Mouse (Mus musculus): ENCODE results near the gene Txndc2. TPM values are rescaled to one million over a fixed set of nuclear protein-coding genes. Genes with fewer than 3 reads are reported as not detected.

Gene Txndc2
- total and polyA plus RNA-seq, 3 experiments, result not detected

GRCm38 (mm10) chr17:65665786-65666387 is 23.9 kb upstream of the Txndc2 start:
- no peak for DNase-seq (ENCODE audit: low read depth, low spot score)
- no peaks in the 10 kb centered on the region for H3K79me2 ChIP-seq (ENCODE audit: control insufficient read depth, insufficient read depth, low read length, poor library complexity)
- H3K27me3 ChIP-seq (ENCODE audit: control insufficient read depth in 1 of 2, insufficient read depth in 2 of 2, low read length in 2 of 2), result no peaks in the 10 kb centered on the region
- H3K9ac ChIP-seq (ENCODE audit: control insufficient read depth, low read depth, low read length, poor library complexity, severe bottlenecking), result peak overlapping the region; percentile 23; the same call in 1 of the 2 replicates
- no peaks in the 10 kb centered on the region for H3K9me3 ChIP-seq (replicated peaks; ENCODE audit: insufficient read depth, low read length)
- peak overlapping the region; percentile 58 for H3K27ac ChIP-seq (ENCODE audit: control insufficient read depth, low read depth, low read length)
- no peak for TF ChIP-seq NRF1 (IDR thresholded peaks at IDR 0.05; ENCODE audit: insufficient read depth, low read depth, low read length, poor library complexity, severe bottlenecking)
- no peak for TF ChIP-seq TBP (IDR thresholded peaks at IDR 0.05; ENCODE audit: low read depth, low read length)
- no peak for TF ChIP-seq SMC3 (IDR thresholded peaks at IDR 0.05; ENCODE audit: low read depth, low read length)
- 0 out of 2 replicates have a peak, but pooled peaks have one; percentile 2 for TF ChIP-seq USF1 (IDR thresholded peaks at IDR 0.05; ENCODE audit: low read depth, low read length)
- H3K4me3 ChIP-seq (ENCODE audit: control insufficient read depth in 1 of 2, insufficient read depth in 1 of 2, low read depth in 2 of 2, low read length in 2 of 2), result no peak overlapping the region; a peak in 1 of 4 replicates
- peaks cover 0 to 37% of the 10 kb centered on the region in 2 experiments; a peak in 2 of 4 replicates for H3K36me3 ChIP-seq (ENCODE audit: control insufficient read depth in 1 of 2, insufficient read depth in 2 of 2, low read length in 2 of 2)
- H3K4me1 ChIP-seq (ENCODE audit: control insufficient read depth in 1 of 2, insufficient read depth in 2 of 2, low read length in 2 of 2), result peaks cover 28 to 35% of the 10 kb centered on the region in 2 experiments

DNA sequence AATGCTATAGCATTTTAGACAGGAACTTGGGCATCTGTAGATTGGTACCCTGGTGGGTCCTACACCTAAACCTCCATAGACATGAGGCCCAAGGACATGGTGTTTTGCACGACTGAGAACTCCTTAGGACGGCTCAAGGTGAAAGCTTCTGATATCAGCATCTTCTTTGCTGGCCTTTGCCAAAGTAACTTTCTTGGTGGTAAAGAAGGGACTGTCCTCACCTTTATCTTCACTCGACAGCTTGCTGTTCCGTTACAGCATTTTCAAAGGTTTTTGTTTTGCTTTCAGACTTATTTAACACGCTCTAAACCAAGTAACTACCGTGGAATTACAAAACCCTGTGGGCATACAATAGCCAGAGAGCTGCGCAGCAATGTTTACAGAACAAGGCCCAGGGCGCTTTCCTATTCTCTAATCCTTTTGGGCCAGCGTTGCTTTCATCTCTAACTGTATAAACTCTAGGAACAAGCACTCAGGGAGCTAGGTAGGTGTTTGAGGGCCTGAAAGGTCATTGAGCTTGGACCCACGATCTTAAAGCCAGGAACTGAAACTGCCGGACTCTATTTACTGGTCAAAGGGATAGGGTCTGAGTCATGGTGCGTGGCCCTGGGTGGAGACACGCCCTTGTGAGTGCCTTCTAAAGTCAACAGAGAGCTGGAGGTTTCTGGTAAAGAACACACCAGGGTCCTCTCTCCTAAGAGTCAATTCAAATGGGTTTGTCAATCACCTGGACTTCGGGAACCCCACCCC is 21.5 kb upstream of the Txndc2 start:
- Histone ChIP-seq H3K79me2 (ENCODE audit: control insufficient read depth, insufficient read depth, low read length, poor library complexity) (no peaks in the 10 kb centered on the region), H3K9ac (ENCODE audit: control insufficient read depth, low read depth, low read length, poor library complexity, severe bottlenecking) (peak overlapping the region; percentile 69), H3K9me3 (replicated peaks; ENCODE audit: insufficient read depth, low read length) (no peaks in the 10 kb centered on the region), H3K27me3 (ENCODE audit: control insufficient read depth in 1 of 2, insufficient read depth in 2 of 2, low read length in 2 of 2) (no peaks in the 10 kb centered on the region), H3K27ac (ENCODE audit: control insufficient read depth, low read depth, low read length) (peak overlapping the region; percentile 99), H3K4me3 (ENCODE audit: control insufficient read depth in 1 of 2, insufficient read depth in 1 of 2, low read depth in 2 of 2, low read length in 2 of 2) (peak overlapping the region; percentile 46 to 52), H3K36me3 (ENCODE audit: control insufficient read depth in 1 of 2, insufficient read depth in 2 of 2, low read length in 2 of 2) (peaks cover 0 to 37% of the 10 kb centered on the region in 2 experiments; a peak in 2 of 4 replicates), H3K4me1 (ENCODE audit: control insufficient read depth in 1 of 2, insufficient read depth in 2 of 2, low read length in 2 of 2) (peaks cover 26 to 37% of the 10 kb centered on the region in 2 experiments)
- DNase-seq (ENCODE audit: low read depth, low spot score), result peak; percentile 88
- TF ChIP-seq MAFK (IDR thresholded peaks at IDR 0.05; ENCODE audit: borderline replicate concordance, low read depth, low read length) (no peak), ETS1 (IDR thresholded peaks at IDR 0.05; ENCODE audit: low read depth, low read length) (peak; percentile 89), NRF1 (IDR thresholded peaks at IDR 0.05; ENCODE audit: insufficient read depth, low read depth, low read length, poor library complexity, severe bottlenecking) (no peak), KAT2A (conservative IDR thresholded peaks at IDR 0.05; ENCODE audit: low read depth, low read length) (no peak), POLR2A (IDR thresholded peaks at IDR 0.05; ENCODE audit: control insufficient read depth in 1 of 2, insufficient read depth in 1 of 2, low read depth in 1 of 2, low read length in 2 of 2, poor library complexity in 1 of 2) (no peak), RAD21 (IDR thresholded peaks at IDR 0.05; ENCODE audit: low read depth, low read length) (no peak), USF1 (IDR thresholded peaks at IDR 0.05; ENCODE audit: low read depth, low read length) (no peak), MEF2A (IDR thresholded peaks at IDR 0.05; ENCODE audit: extremely low read depth, insufficient replicate concordance, low read depth, low read length, poor library complexity, severe bottlenecking) (no peak), CHD2 (IDR thresholded peaks at IDR 0.05; ENCODE audit: low read length) (no peak; the same call in 1 of the 2 replicates), UBTF (IDR thresholded peaks at IDR 0.05; ENCODE audit: borderline replicate concordance, insufficient read depth, low read depth, low read length) (no peak), ZNF384 (IDR thresholded peaks at IDR 0.05; ENCODE audit: low read depth, low read length) (no peak), SIN3A (IDR thresholded peaks at IDR 0.05; ENCODE audit: low read length) (peak; percentile 79), TAL1 (IDR thresholded peaks at IDR 0.05; ENCODE audit: low read length) (peak; percentile 98), CHD1 (IDR thresholded peaks at IDR 0.05; ENCODE audit: low read depth, low read length) (no peak), E2F4 (IDR thresholded peaks at IDR 0.05; ENCODE audit: borderline replicate concordance, low read depth, low read length) (no peak), ZMIZ1 (IDR thresholded peaks at IDR 0.05; ENCODE audit: low read depth, low read length) (no peak), HCFC1 (IDR thresholded peaks at IDR 0.05; ENCODE audit: low read depth, low read length) (peak; percentile 41; the same call in 1 of the 2 replicates), SMC3 (IDR thresholded peaks at IDR 0.05; ENCODE audit: low read depth, low read length) (no peak), JUND (IDR thresholded peaks at IDR 0.05; ENCODE audit: low read depth, low read length) (no peak; the same call in 1 of the 2 replicates), MAZ (IDR thresholded peaks at IDR 0.05; ENCODE audit: low read depth, low read length) (no peak), BHLHE40 (IDR thresholded peaks at IDR 0.05; ENCODE audit: borderline replicate concordance, low read depth, low read length) (no peak), ELF1 (IDR thresholded peaks at IDR 0.05; ENCODE audit: low read depth, low read length) (no peak), MXI1 (IDR thresholded peaks at IDR 0.05; ENCODE audit: low read depth, low read length) (peak; percentile 25; the same call in 1 of the 2 replicates), MYC (IDR thresholded peaks at IDR 0.05; ENCODE audit: low read depth, low read length) (peak; percentile 48; the same call in 1 of the 2 replicates), ZC3H11A (IDR thresholded peaks at IDR 0.05; ENCODE audit: low read depth, low read length) (no peak), MAX (IDR thresholded peaks at IDR 0.05; ENCODE audit: low read length) (no peak), TCF12 (IDR thresholded peaks at IDR 0.05; ENCODE audit: low read depth, low read length) (peak; percentile 96)
